Mouse (Mus musculus) MEL (cell line): ENCODE measurements around the gene Uvssa.
"Not testable (repeated sequence)": the region's sequence is repeated elsewhere in the genome, so short reads cannot be mapped to it uniquely, and the experiment has no call there.

Experiments used
- BHLHE40 ChIP-seq: IDR thresholded peaks from 2 replicates; pipeline ENCODE4 v1.6.1; 2012; ENCODE audit warnings: low read depth, mild to moderate bottlenecking, inconsistent platforms, low read length, improper control_type of control experiment, borderline replicate concordance
- GATA1 ChIP-seq: IDR thresholded peaks from 2 replicates; pipeline ENCODE4 v1.6.1; 2011; ENCODE audit warnings: low read depth, low read length, improper control_type of control experiment
- MAFK ChIP-seq: IDR thresholded peaks from 2 replicates; pipeline ENCODE4 v1.6.1; 2011; ENCODE audit warnings: low read depth, mild to moderate bottlenecking, low read length, improper control_type of control experiment, borderline replicate concordance
- MAX ChIP-seq: IDR thresholded peaks from 2 replicates; pipeline ENCODE4 v1.6.1; 2011; ENCODE audit warnings: low read length, improper control_type of control experiment
- MEF2A ChIP-seq: IDR thresholded peaks from 2 replicates; pipeline ENCODE4 v1.6.1; 2014; ENCODE audit warnings: low read depth, mild to moderate bottlenecking, inconsistent platforms, low read length, improper control_type of control experiment; ENCODE audit not compliant: poor library complexity, insufficient replicate concordance, severe bottlenecking; ENCODE audit errors: extremely low read depth
- POLR2A ChIP-seq, 2 experiments: IDR thresholded peaks; 2 replicates each; pipeline ENCODE4 v1.6.1; 2011 to 2012; ENCODE audit warnings: low read length in 2 of 2, mild to moderate bottlenecking in 2 of 2, control low read depth in 1 of 2, improper control_type of control experiment in 1 of 2, low read depth in 1 of 2, moderate library complexity in 1 of 2; ENCODE audit not compliant: control insufficient read depth in 1 of 2, insufficient read depth in 1 of 2, poor library complexity in 1 of 2
- RCOR1 ChIP-seq: IDR thresholded peaks from 2 replicates; pipeline ENCODE4 v1.6.1; 2012; ENCODE audit warnings: low read depth, mild to moderate bottlenecking, inconsistent platforms, low read length, improper control_type of control experiment
- SMC3 ChIP-seq: IDR thresholded peaks from 2 replicates; pipeline ENCODE4 v1.6.1; 2011; ENCODE audit warnings: low read depth, low read length, improper control_type of control experiment

DNA sequence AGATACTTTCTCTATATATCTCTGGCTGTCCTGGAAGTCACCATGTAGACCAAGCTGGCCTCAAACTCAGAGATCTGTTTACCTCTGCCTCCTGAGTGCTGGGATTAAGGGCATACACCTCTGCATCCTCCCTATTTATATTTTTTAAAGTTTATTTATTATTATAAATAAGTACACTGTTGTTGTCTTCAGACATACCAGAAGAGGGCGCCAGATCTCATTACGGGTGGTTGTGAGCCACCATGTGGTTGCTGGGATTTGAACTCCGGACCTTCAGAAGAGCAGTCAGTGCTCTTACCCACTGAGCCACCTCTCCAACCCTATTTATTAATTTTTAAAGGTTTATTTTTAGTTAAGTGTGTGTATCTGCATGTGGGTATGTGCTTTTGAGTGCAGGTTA is 36.1 kb upstream of the Uvssa start:
- TF ChIP-seq POLR2A (IDR thresholded peaks at IDR 0.05; ENCODE audit: control insufficient read depth in 1 of 2, insufficient read depth in 1 of 2, low read depth in 1 of 2, low read length in 2 of 2, poor library complexity in 1 of 2); MEF2A; MAX; RCOR1; MAFK; BHLHE40; GATA1: not testable (repeated sequence)
- TF ChIP-seq SMC3: peak; percentile 29; the same call in 1 of the 2 replicates
